Mouse (Mus musculus) MEL (cell line): ENCODE data around the gene Cnn3.

Experiments
- CTCF ChIP-seq, 3 experiments: IDR thresholded peaks in 2 of 3; conservative IDR thresholded peaks in 1 of 3; 2 replicates each; pipeline ENCODE4 v1.5.1; 2011 to 2012; ENCODE audit warnings: low read length in 3 of 3, low read depth in 2 of 3, mild to moderate bottlenecking in 2 of 3, improper control_type of control experiment in 1 of 3, inconsistent platforms in 1 of 3, mixed read lengths in 1 of 3, moderate library complexity in 1 of 3; ENCODE audit not compliant: control insufficient read depth in 1 of 3, insufficient read depth in 1 of 3, poor library complexity in 1 of 3, severe bottlenecking in 1 of 3
- MAX ChIP-seq: IDR thresholded peaks from 2 replicates; pipeline ENCODE4 v1.6.1; 2011; ENCODE audit warnings: low read length, improper control_type of control experiment
- POLR2A ChIP-seq, 2 experiments: IDR thresholded peaks; 2 replicates each; pipeline ENCODE4 v1.6.1; 2011 to 2012; ENCODE audit warnings: low read length in 2 of 2, mild to moderate bottlenecking in 2 of 2, control low read depth in 1 of 2, improper control_type of control experiment in 1 of 2, low read depth in 1 of 2, moderate library complexity in 1 of 2; ENCODE audit not compliant: control insufficient read depth in 1 of 2, insufficient read depth in 1 of 2, poor library complexity in 1 of 2
- RAD21 ChIP-seq: IDR thresholded peaks from 2 replicates; pipeline ENCODE4 v1.6.1; 2011; ENCODE audit warnings: mild to moderate bottlenecking, low read depth, low read length, improper control_type of control experiment
- RCOR1 ChIP-seq: IDR thresholded peaks from 2 replicates; pipeline ENCODE4 v1.6.1; 2012; ENCODE audit warnings: low read depth, mild to moderate bottlenecking, inconsistent platforms, low read length, improper control_type of control experiment
- SIN3A ChIP-seq: IDR thresholded peaks from 2 replicates; pipeline ENCODE4 v1.6.1; 2012; ENCODE audit warnings: low read length, improper control_type of control experiment, inconsistent platforms
- USF2 ChIP-seq, 2 experiments: IDR thresholded peaks; 2 replicates each; pipeline ENCODE4 v1.6.1; 2011 to 2012; ENCODE audit warnings: improper control_type of control experiment in 2 of 2, low read length in 2 of 2, borderline replicate concordance in 1 of 2, inconsistent platforms in 1 of 2, low read depth in 1 of 2, mild to moderate bottlenecking in 1 of 2; ENCODE audit not compliant: insufficient read depth in 1 of 2

- TF ChIP-seq RCOR1 (no peak), POLR2A (IDR thresholded peaks at IDR 0.05; ENCODE audit: control insufficient read depth in 1 of 2, insufficient read depth in 1 of 2, low read depth in 1 of 2, low read length in 2 of 2, poor library complexity in 1 of 2) (no peak), MAX (no peak), SIN3A (no peak), CTCF (IDR thresholded peaks at IDR 0.05 in 2 of 3, conservative IDR thresholded peaks at IDR 0.05 in 1 of 3; ENCODE audit: control insufficient read depth in 1 of 3, insufficient read depth in 1 of 3, low read depth in 2 of 3, low read length in 3 of 3, poor library complexity in 1 of 3, severe bottlenecking in 1 of 3) (no peak), RAD21 (no peak), USF2 (IDR thresholded peaks at IDR 0.05; ENCODE audit: borderline replicate concordance in 1 of 2, insufficient read depth in 1 of 2, low read depth in 1 of 2, low read length in 2 of 2) (no peak)
Observed at GRCm38 (mm10) chr3:121427520-121427908, 1.2 kb downstream of the Cnn3 start.
